In genomic region chr6:40432346-40433275, GRCm38 (mm10) we compare ENCODE assay signal across 12 mouse cellular contexts. TPM values are rescaled to one million over a fixed set of nuclear protein-coding genes. Genes with fewer than 3 reads are reported as not detected.
DNase-seq lines count a peak whose midpoint lies in the region; TF ChIP-seq lines count a peak whose summit lies in the region.
"Had no signal": no experiment of that assay in that cellular context is flagged by ENCODE, and none has a peak within 500 bp of the region (broad histone marks: within the 10 kb centered on the region; RNA-seq: fewer than 3 reads in every experiment).

No protein-coding gene starts in this region.

- DNase-seq in B cell, adult 2 months = peak; percentile 67 to 76
- peak; percentile 92 for DNase-seq in brain, embryonic 14.5 days (ENCODE audit: low read depth)
- peak; percentile 70 to 77 for DNase-seq in frontal cortex, adult 2 months (ENCODE audit: extremely low spot score in 1 of 2, low spot score in 1 of 2)
- peak; percentile 63 to 83 for DNase-seq in left cerebral cortex, postnatal 10 days (ENCODE audit: extremely low spot score in 1 of 2, low spot score in 2 of 2)
- no peak for DNase-seq in liver
- DNase-seq in yolk sac, embryonic 10.5 days (ENCODE audit: low spot score) = no peak
- no peak for DNase-seq in adrenal gland, adult (ENCODE audit: inconsistent age in 2 of 2, low spot score in 1 of 2)
- no peak for DNase-seq in adrenal gland, postnatal 4 days (ENCODE audit: low spot score in 2 of 2)
- DNase-seq: lung, adult 2 months; thymus, adult 2 months had no signal

- intact Hi-C loops in left cerebral cortex, postnatal 10 days (cut with DNase I) = no loop called here

- no peak for TF ChIP-seq POLR2A in brain, embryonic 14.5 days (IDR thresholded peaks at IDR 0.05; ENCODE audit: borderline replicate concordance, extremely low read depth, insufficient read depth, insufficient read length, poor library complexity, severe bottlenecking)

- no peak for TF ChIP-seq CTCF in brain, embryonic 14.5 days (IDR thresholded peaks at IDR 0.05; ENCODE audit: borderline replicate concordance, extremely low read depth, insufficient read depth, insufficient read length)

RNA-seq across cellular contexts. Expression of gene E330009J07Rik, which starts 3.3 kb away (rescaled TPM):
- 17.8 and 26.4 TPM in 2 replicates for polyA plus RNA-seq in brain, embryonic 14.5 days (2012; rRNA removed)
- 24.1 and 24.5 TPM in 2 replicates for polyA plus RNA-seq in frontal cortex, adult 2 months (2012; rRNA removed)
- total RNA-seq in left cerebral cortex, postnatal 10 days (2021) = 10 to 100 TPM; 32.4 to 32.9 TPM
- 10 to 100 TPM; 18.2 to 20.2 TPM for total RNA-seq in adrenal gland, postnatal 4 days (2021)

RNA-seq across cellular contexts. Expression of gene Wee2, which starts 6.3 kb away (rescaled TPM):
- 0.13 and 0.14 TPM in 2 replicates for polyA plus RNA-seq in brain, embryonic 14.5 days (2012; rRNA removed)
- 0.06 and 0.11 TPM in 2 replicates for polyA plus RNA-seq in frontal cortex, adult 2 months (2012; rRNA removed)
- total RNA-seq in left cerebral cortex, postnatal 10 days (2021) = under 1 TPM in 1 of 2 experiments, not detected in 1; 0.22 TPM
- not detected for total RNA-seq in adrenal gland, postnatal 4 days (2021)
- polyA plus RNA-seq: lung, adult 2 months had no signal

RNA-seq across cellular contexts. Expression of gene Ssbp1, which starts 38.5 kb away (rescaled TPM):
- 62.9 and 82.4 TPM in 2 replicates for polyA plus RNA-seq in brain, embryonic 14.5 days (2012; rRNA removed)
- polyA plus RNA-seq in frontal cortex, adult 2 months (2012; rRNA removed) = 55.2 and 61.3 TPM in 2 replicates
- 10 to 100 TPM; 28.0 to 32.6 TPM for total RNA-seq in left cerebral cortex, postnatal 10 days (2021)
- total RNA-seq in adrenal gland, postnatal 4 days (2021) = 10 to 100 TPM; 72.0 to 75.3 TPM

RNA-seq across cellular contexts. Expression of gene Tas2r137, which starts 58.4 kb away (rescaled TPM):
- 0.23 and 0.25 TPM in 2 replicates for polyA plus RNA-seq in brain, embryonic 14.5 days (2012; rRNA removed)
- polyA plus RNA-seq in frontal cortex, adult 2 months (2012; rRNA removed) = 0.10 and 0.23 TPM in 2 replicates
- not detected for total RNA-seq in left cerebral cortex, postnatal 10 days (2021)
- not detected for total RNA-seq in adrenal gland, postnatal 4 days (2021)
- polyA plus RNA-seq: gonadal fat pad, adult 2 months; kidney, postnatal 0 days; lung, adult 2 months; thymus, adult 2 months had no signal

Comparison
In these comparisons a context has a peak if more than half of its experiments do, and no peak if none do; other contexts are left out.
1. DNase-seq: peak in B cell, adult 2 months (2 of 2), brain, embryonic 14.5 days (single experiment), frontal cortex, adult 2 months (2 of 2) and left cerebral cortex, postnatal 10 days (2 of 2); none in liver (single experiment), yolk sac, embryonic 10.5 days (single experiment), adrenal gland, adult (0 of 2) and adrenal gland, postnatal 4 days (0 of 2).